Mouse (Mus musculus): ENCODE results near the gene Tmeff1. TPM values are rescaled to one million over a fixed set of nuclear protein-coding genes. Genes with fewer than 3 reads are reported as not detected.
"Not testable (repeated sequence)": the region's sequence is repeated elsewhere in the genome, so short reads cannot be mapped to it uniquely, and the experiment has no call there.

The Tmeff1 gene
- total and polyA plus RNA-seq, 2 experiments from 2014 or later: 202 to 345 TPM

DNA sequence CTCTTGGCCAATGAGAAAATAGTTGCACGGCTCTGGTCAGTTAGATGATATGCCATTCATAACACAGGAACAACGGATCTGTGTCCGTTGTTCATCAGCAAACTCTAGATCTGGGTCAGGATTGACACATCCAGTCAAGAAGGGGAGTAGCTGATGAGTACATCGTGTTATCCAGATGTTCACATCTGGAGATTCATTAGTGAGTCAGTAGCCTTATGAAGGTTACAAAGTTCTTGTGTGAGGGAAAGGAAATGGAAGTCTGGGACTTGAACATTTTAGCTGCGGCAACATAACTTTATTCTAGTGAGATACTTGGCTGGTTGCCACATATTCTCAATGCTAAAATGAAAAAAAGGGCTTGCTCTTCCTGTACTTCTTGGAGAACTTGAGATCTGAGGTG lies 87.9 kb downstream of the Tmeff1 start:
- Histone ChIP-seq H3K4me2 (ENCODE audit: low read depth) (no peak overlapping the region), H3K9me3 (ENCODE audit: low read length) (no peaks in the 10 kb centered on the region), H3K36me3 (ENCODE audit: insufficient read depth) (peaks cover 19% of the 10 kb centered on the region), H3K4me1 (ENCODE audit: insufficient read depth) (no peaks in the 10 kb centered on the region), H3K27me3 (ENCODE audit: insufficient read depth, low read length) (no peaks in the 10 kb centered on the region), H3K27ac (ENCODE audit: low read depth, low read length) (no peak overlapping the region), H3K9ac (no peak overlapping the region), H3K4me3 (ENCODE audit: low read depth, low read length) (no peak overlapping the region)
- DNase-seq: no peak
- no peak for ATAC-seq
- TF ChIP-seq CTCF (IDR thresholded peaks at IDR 0.05; ENCODE audit: low read depth): no peak
- 92% methylated on average over 5 of the region's 5 CpGs for WGBS

DNA sequence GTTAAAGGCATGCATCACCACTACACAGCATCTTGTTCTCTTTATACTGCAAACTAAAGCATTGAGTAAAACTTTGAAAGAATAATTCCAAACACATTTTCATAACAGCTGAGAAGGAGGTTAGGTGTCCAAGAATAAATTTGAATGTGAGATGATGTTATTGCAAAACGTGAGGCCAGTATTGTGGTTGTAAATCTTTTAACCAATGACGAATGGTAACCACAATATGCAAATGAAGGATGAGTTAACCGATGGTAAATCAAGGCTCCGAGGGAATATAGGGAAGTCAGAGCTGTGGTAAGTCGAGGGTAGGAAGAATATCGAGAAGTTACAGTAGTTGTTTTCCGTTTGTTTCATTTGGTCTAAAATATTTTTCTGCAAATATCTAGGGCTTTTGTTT lies 89.4 kb downstream of the Tmeff1 start:
- WGBS: 90% methylated on average over 7 of the region's 7 CpGs
- no peak for TF ChIP-seq CTCF (IDR thresholded peaks at IDR 0.05; ENCODE audit: low read depth)

DNA sequence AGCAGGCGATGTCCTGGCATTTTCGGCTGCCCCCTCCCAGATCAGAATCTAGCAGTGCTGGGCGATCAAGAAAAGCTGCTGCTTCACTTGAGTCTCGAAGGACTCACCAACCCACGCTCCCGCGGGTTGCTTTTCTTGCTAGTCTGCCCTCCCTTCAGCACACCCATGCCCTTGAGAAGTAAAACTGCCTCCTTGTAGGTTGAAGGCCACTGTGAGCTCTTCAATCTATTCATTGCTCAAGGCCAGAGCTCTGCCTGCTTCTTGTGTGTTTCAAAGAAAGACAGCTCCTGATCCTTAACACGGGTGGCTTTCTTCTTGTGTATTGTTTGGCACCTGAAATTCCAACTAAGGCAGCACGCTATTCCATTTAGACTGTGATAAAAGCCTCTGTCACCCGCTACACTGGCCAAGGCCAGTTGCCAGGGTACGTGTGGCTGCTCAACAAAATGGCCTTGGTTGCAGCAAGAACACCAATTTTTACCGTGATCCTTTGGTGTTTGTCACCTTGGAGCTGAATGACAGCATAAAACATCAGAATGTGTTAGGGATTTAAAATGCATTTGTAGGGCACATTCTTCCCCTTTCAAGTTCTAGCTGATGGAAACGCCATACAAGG lies 91.7 kb downstream of the Tmeff1 start:
- Histone ChIP-seq H3K36me3 (ENCODE audit: insufficient read depth) (peaks cover 17% of the 10 kb centered on the region), H3K9ac (no peak overlapping the region), H3K27ac (ENCODE audit: low read depth, low read length) (no peak overlapping the region), H3K27me3 (ENCODE audit: insufficient read depth, low read length) (no peaks in the 10 kb centered on the region), H3K4me2 (ENCODE audit: low read depth) (no peak overlapping the region), H3K9me3 (ENCODE audit: low read length) (no peaks in the 10 kb centered on the region), H3K4me1 (ENCODE audit: insufficient read depth) (no peaks in the 10 kb centered on the region), H3K4me3 (ENCODE audit: low read depth, low read length) (no peak overlapping the region)
- WGBS: 83% methylated on average over 13 of the region's 13 CpGs
- DNase-seq (no peak), ATAC-seq (no peak)
- TF ChIP-seq CTCF (IDR thresholded peaks at IDR 0.05; ENCODE audit: low read depth): no peak

More for the DNA sequence above, 89.4 kb downstream of the Tmeff1 start:
- ATAC-seq: no peak
- no peak for DNase-seq
- Histone ChIP-seq H3K4me1 (ENCODE audit: insufficient read depth) (no peaks in the 10 kb centered on the region), H3K27me3 (ENCODE audit: insufficient read depth, low read length) (no peaks in the 10 kb centered on the region), H3K9ac (no peak overlapping the region), H3K9me3 (ENCODE audit: low read length) (no peaks in the 10 kb centered on the region), H3K4me3 (ENCODE audit: low read depth, low read length) (no peak overlapping the region), H3K4me2 (ENCODE audit: low read depth) (no peak overlapping the region), H3K36me3 (ENCODE audit: insufficient read depth) (peaks cover 19% of the 10 kb centered on the region), H3K27ac (ENCODE audit: low read depth, low read length) (no peak overlapping the region)

DNA sequence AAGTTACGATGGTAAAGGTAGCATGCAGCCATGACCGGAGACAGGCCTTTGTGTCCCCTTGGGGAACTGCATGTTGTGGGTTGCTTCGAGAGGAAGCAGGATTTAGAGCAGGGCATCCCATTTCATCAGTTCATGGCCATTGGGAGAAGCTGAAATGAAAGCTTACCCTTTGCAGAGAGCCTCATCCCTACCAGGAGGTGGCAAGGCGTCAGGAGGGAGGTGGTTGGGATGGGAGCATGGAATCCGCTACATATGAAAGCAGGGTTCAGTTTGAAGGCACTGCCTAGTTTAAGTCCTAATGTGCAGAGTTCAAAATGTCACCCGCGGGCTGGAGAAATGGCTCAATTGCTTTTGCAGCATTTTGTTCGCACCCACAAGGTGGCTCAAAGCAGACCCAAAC lies 92.3 kb downstream of the Tmeff1 start:
- no peak for TF ChIP-seq CTCF (IDR thresholded peaks at IDR 0.05; ENCODE audit: low read depth)
- Histone ChIP-seq H3K27me3 (ENCODE audit: insufficient read depth, low read length) (no peaks in the 10 kb centered on the region), H3K9me3 (ENCODE audit: low read length) (no peaks in the 10 kb centered on the region), H3K4me2 (ENCODE audit: low read depth) (no peak overlapping the region), H3K4me1 (ENCODE audit: insufficient read depth) (no peaks in the 10 kb centered on the region), H3K9ac (no peak overlapping the region), H3K4me3 (ENCODE audit: low read depth, low read length) (no peak overlapping the region), H3K36me3 (ENCODE audit: insufficient read depth) (peaks cover 17% of the 10 kb centered on the region), H3K27ac (ENCODE audit: low read depth, low read length) (no peak overlapping the region)
- ATAC-seq (no peak), DNase-seq (no peak)
- WGBS: 96% methylated on average over 8 of the region's 8 CpGs

DNA sequence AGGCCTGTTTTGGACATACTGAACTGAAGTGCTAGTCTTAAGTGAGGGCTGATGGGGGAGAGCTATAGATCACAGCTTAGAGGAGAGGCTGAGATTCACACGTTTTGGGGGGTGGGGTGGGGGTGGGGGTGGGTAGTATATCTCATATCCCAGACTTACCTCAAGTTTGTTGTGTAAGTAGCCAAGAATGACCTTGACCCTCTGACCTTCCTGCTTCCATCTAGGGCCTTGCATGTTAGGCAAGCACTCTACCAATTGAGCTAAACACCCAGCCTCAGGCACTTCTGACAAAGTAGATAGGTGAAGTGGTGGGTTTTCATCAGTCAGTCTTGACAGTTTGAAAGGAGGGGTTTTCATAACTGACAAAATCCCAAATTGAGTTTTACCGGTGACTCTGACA lies 92.8 kb downstream of the Tmeff1 start:
- ATAC-seq (no peak), DNase-seq (no peak)
- 87% methylated on average over 2 of the region's 2 CpGs for WGBS
- no peak overlapping the region for H3K4me3 ChIP-seq (ENCODE audit: low read depth, low read length)
- no peak overlapping the region for H3K27ac ChIP-seq (ENCODE audit: low read depth, low read length)
- H3K36me3 ChIP-seq (ENCODE audit: insufficient read depth): peaks cover 14% of the 10 kb centered on the region
- no peaks in the 10 kb centered on the region for H3K4me1 ChIP-seq (ENCODE audit: insufficient read depth)
- no peaks in the 10 kb centered on the region for H3K9me3 ChIP-seq (ENCODE audit: low read length)
- no peak overlapping the region for H3K9ac ChIP-seq
- no peak for TF ChIP-seq CTCF (IDR thresholded peaks at IDR 0.05; ENCODE audit: low read depth)
- no peaks in the 10 kb centered on the region for H3K27me3 ChIP-seq (ENCODE audit: insufficient read depth, low read length)
- H3K4me2 ChIP-seq (ENCODE audit: low read depth): no peak overlapping the region

DNA sequence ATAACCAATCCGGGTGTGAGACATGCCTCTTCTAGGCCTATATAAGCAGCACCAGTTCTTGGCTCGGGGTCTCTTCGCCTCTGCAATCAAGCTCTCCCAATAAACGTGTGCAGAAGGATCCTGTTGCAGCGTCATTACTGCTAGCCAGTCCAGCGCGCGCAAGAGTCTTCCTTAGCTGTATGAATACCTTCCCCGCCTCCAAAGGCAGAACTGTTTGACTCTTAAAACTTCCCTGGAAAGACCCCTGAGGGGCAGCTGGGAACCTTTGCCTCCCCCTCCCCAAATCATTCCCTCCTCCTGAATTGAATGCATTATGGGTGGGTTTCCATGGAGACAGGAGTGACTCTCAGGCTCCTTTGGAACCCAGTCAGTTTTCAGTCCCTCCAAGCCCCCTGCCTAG lies 93.8 kb downstream of the Tmeff1 start:
- H3K4me1 ChIP-seq (ENCODE audit: insufficient read depth): no peaks in the 10 kb centered on the region
- no peak overlapping the region for H3K27ac ChIP-seq (ENCODE audit: low read depth, low read length)
- 90% methylated on average over 9 of the region's 9 CpGs for WGBS
- no peak overlapping the region for H3K4me3 ChIP-seq (ENCODE audit: low read depth, low read length)
- no peaks in the 10 kb centered on the region for H3K27me3 ChIP-seq (ENCODE audit: insufficient read depth, low read length)
- no peak overlapping the region for H3K9ac ChIP-seq
- peaks cover 7% of the 10 kb centered on the region; the same call in 1 of the 2 replicates for H3K36me3 ChIP-seq (ENCODE audit: insufficient read depth)
- DNase-seq (no peak), ATAC-seq (no peak)
- no peak for TF ChIP-seq CTCF (IDR thresholded peaks at IDR 0.05; ENCODE audit: low read depth)
- H3K9me3 ChIP-seq (ENCODE audit: low read length): no peaks in the 10 kb centered on the region
- no peak overlapping the region for H3K4me2 ChIP-seq (ENCODE audit: low read depth)

DNA sequence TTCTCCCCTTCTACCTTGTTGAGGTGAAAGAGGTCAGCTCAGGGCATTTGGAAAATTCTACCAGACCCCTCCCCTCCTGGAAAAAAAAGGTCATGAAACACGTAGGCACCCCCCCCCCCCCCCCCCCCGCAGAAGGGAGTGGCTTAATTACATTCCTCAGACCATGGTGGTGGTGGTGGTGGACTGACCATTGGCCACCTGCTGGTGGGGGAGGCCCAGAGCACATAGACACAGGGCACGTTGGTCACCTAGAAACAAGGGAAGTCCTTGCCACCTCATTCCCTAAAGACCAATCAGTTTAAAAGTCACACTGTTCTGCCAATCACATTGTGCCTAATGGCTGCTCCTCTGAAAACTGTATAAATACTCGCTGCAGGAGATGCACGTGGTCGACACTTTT lies 94.8 kb downstream of the Tmeff1 start:
- ATAC-seq; H3K27ac ChIP-seq (ENCODE audit: low read depth, low read length); H3K27me3 ChIP-seq (ENCODE audit: insufficient read depth, low read length); H3K9me3 ChIP-seq (ENCODE audit: low read length); H3K36me3 ChIP-seq (ENCODE audit: insufficient read depth); H3K9ac ChIP-seq; H3K4me2 ChIP-seq (ENCODE audit: low read depth); H3K4me3 ChIP-seq (ENCODE audit: low read depth, low read length); DNase-seq; H3K4me1 ChIP-seq (ENCODE audit: insufficient read depth): not testable (repeated sequence)
- WGBS: 78% methylated on average over 5 of the region's 6 CpGs
